Mouse (Mus musculus): Measurements from ENCODE around the gene Snx15. TPM values are rescaled to one million over a fixed set of nuclear protein-coding genes. Genes with fewer than 3 reads are reported as not detected.
"Not testable (repeated sequence)": the region's sequence is repeated elsewhere in the genome, so short reads cannot be mapped to it uniquely, and the experiment has no call there.

Snx15 gene
- 18.2 and 19.5 TPM in 2 replicates for total RNA-seq (2015)
- 13.8 and 14.2 TPM in 2 replicates for total RNA-seq (2017)

DNA sequence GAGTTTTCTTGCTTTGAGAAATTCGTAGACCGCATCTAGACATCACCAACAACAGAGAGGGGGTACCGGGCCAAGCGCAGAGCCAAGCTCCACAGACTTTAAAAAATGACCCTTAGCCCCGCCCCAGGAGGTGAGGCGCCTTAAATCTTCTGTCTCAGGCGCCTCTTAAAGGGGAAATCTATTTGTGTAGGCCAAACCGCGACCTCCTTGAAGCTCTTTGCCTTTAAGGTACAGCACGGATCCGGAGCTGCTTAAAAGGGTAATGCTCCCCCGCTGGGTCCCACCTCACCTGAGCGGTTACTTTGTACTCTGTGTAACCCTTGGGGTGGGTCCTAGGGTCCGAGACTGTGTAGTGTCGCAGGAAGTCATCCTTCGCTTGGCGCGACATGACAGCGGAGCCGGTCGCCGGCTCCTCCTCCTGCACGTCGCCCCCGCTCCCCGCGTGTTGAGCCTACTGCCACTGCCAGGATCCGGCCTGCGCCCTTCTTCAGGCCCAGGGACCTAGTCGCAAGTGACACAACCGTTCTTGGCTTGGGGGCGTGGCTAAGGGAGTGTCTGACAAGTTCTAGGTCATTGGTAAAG lies at the start of gene Snx15:
Gene Snx15 (minus strand): TSS at position 545 of the 582 bp plus-strand sequence.
- ATAC-seq (replicated peaks; ENCODE audit: poor library complexity): peak; percentile 91

DNA sequence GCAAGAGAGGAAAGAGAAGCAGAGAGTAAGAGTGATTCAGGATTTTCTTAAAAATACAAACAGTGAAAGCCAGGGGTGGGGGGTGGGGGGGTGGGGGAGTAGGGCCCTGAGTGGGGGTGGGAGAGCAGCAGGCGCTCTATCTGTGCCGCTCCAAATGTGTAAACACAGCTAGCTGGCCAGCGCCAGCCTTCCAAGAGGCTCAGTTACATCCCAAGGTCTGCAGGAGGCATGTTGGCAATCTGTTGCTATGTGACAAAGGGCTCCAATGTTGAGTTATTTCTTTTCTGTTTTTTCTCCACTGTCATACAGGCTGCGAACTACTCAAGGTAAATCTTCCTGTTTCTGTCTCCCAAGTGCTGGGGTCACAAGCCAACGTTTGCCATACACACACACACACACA lies 46.7 kb upstream of the Snx15 start:
- ATAC-seq (replicated peaks; ENCODE audit: poor library complexity): no peak

DNA sequence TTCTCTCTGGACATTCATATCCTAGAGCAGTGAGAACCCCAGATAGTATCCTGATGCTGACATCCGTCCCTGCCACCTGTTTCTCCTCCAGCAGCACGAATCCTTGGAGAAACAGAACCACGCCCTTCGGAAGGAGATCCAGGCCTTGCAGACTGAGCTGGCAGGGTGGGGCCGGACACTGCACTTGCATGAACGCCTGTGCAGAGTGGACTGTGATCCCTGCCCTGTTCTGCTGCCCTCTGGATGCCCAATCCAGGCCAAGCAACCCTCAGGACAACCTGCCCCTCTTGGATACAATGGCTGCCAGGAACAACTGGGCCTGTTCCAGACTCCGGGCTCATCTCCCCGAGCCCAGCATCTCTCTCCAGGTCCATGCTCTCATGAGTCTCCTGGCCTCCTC lies 43.1 kb upstream of the Snx15 start:
- ATAC-seq (replicated peaks; ENCODE audit: poor library complexity): no peak

DNA sequence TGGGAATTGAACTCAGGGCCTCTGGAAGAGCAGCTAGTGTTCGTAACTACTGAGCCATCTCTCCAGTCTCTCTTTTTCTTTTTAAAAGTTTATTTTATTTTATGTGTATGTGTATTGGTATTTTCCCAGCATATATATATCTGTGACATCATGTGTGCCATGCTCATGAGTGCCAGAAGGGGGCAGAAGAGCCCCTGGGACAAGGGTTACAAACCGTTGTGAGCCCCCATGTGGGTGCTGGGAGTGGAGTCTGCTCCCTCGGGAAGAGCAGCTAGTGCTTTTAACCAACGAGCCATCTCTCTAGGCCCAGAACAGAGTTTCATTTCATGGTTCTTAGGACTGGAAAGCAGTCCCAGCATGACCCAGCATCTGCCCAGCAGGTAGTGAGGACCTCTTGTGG lies 38.6 kb upstream of the Snx15 start:
- no peak for ATAC-seq (replicated peaks; ENCODE audit: poor library complexity)

DNA sequence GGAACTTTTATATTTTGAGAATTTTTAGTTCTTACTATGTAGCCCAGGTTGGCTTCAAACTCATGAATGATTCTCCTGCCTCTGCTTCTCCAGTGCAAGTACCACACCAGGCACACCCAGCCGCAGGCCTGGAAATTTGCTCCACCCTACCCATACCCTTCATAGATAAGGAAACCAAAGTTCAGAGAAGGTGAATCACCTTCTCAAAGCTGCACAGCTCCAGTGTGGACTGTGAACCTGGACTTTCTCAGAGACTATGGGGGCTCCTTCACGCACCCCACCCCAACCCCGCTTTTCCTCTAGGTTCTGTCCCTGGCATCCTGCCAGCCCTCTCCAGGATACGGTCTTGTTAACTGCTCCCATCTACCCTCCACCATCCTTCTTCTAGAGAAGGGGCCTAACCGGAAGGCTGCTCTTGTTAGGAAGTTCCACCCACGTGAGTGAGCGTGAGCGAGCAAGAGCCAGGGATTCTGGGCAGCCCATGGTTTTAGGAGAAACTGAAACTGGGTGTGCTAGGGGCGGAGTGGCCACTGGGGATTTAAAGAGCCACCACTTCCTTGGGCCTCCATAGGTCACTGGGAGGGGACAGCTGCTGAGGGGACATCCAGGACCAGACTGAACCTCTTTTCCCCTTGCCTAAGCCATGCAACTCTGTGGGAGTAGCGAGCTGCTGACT lies 35.9 kb upstream of the Snx15 start:
- ATAC-seq (replicated peaks; ENCODE audit: poor library complexity): peak; percentile 23; the same call in 1 of the 2 replicates

DNA sequence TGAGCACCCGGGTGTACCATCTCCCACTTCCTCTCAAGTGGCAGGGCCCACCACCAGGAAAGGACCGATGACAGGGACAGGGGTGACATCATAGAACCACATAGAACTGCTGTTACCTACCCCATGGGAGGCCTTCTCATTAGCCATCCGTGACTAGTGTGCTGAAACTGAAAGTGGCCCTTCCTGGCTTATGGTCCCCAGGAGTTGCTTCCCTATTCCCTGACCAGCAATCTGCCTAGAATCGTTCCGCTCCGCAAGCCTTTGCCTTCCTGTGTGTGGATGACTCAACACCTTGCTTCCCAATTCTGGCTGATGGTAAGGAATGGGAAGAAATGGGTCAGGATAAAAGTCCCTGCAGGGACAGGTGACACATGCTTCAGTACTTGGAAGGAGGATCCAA lies 29.1 kb upstream of the Snx15 start:
- peak; percentile 85 for ATAC-seq (replicated peaks; ENCODE audit: poor library complexity)

DNA sequence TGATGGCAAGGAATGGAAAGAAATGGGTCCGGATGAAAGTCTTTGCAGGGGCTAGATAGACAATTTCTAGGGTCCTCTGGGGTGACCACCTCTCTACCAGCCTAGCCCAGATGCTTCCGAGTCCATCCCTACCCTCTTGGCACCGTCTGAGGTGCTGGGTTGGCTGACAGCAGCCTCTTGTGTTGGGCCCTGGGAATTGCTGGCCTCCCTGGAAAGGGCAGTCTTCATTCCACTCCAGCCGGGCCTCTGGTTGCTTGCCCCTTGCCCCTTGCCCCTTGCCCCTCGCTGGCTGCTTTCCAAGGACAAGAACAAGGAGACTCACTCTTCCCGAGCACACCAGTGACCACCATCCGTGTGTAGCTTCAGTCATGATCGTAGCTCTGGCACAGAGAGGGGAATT lies 28.3 kb upstream of the Snx15 start:
- no peak for ATAC-seq (replicated peaks; ENCODE audit: poor library complexity)

DNA sequence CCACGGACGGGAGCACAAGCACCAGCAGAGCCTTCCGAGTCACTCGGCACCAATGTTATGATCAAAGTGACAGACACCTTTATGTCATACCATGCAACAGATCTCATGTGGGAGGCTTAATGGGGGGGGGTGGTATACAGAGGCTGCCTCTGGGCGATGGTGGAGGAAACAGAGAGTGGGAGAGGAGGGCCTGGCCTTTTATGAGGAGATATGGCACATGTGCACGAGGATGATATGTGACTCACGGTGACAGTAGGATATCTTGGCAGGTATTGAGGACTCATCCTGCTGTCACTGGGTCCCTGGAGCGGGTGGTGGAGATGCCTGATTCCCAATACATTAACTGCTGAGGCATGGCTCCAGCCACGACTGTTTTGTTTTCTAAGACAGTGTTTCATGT lies 27.1 kb upstream of the Snx15 start:
- no peak for ATAC-seq (replicated peaks; ENCODE audit: poor library complexity)

DNA sequence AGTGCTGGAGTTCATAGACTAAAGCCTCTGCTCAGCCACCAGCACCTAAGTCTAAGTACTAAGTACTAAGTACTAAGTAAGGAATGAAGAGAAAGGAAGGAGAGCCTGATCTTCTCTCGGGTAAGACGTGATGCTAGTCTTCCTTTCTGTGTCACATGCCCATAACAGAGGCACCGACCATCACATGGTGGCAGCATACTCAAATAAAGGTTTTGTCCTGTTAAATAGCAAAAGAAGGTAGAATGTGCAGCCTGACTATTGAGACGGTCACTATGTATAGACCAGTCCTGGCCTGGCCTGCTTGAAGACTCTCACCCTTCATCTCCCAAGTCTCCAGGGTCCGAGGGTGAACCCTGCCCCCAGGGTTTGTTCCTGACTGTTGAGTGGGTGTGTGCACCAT lies 16.7 kb upstream of the Snx15 start:
- ATAC-seq (replicated peaks; ENCODE audit: poor library complexity): no peak

DNA sequence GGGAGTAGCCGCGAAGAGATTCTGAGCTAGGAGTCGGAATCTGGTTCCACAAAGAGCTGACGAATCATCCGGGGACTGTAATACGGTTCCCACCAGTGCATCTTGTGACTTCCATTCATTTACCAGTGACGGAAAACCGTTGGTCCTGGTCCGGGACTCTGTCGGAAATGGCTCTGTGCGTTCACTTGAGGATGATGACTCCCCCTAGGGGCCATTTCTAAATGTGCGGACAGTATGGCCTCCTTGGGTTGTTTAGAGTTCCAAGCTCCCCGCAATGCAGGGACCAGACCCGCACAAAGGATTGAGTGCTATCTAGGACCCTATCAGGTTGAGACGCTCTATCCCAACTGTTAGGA lies 13.3 kb upstream of the Snx15 start, which contains the start of gene Arl2:
Gene Arl2 (minus strand): TSS at position 155 of the 356 bp plus-strand sequence.
- peak; percentile 78 for ATAC-seq (replicated peaks; ENCODE audit: poor library complexity)

DNA sequence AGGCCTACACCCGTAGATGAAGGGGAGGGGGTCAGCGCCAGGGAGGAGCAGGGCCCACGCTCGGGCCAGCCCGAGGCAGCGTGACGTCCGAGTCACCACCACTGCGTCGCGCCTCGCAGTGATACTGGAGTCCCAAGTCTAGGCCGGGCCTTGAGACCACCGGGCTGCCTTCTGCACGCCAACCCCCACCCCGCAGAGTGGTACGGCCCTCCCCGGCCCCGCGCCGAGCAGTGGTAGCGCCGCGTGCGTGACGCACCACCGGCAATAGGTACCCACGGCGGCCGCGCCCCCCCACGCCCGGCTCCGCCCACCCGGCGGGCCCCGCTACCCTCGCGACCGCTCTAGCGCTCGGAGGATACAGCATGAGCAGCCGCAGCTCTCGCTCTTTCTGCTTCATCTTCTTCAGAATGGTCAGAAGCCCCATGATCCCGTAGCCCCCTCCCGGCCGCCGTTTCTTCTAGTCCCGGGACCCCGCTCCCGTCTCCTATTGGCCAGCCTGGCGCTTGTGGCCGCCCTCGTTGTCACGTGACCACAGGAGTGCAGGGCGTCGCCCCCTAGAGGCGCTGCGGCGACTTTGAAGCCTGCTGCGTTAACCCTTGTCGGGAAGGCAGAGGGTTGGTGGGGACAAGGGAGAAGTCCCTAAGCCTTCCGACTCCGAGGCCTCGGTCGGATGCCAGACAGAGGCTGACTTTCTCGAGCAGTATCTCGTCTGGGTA lies 12.7 kb upstream of the Snx15 start, which contains the start of gene Batf2:
Gene Batf2 (plus strand): TSS at position 306 of the 716 bp plus-strand sequence.
- peak; percentile 85 for ATAC-seq (replicated peaks; ENCODE audit: poor library complexity)

DNA sequence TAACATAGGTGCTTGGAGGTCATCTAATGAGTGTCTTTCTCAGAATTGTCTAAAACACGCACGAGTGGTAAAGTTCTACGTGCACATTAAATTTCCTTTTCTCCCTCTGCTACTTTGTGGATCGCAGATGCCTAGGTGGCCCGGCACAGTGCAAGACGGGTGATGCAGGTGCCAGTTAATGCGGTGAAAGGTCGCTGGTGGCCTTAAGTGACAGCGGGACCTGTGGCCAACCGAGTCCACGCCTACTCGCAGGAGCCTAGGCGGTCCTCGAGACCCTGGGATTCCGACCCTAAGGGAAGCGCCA lies 12.2 kb upstream of the Snx15 start:
- ATAC-seq (replicated peaks; ENCODE audit: poor library complexity): no peak; the same call in 1 of the 2 replicates

DNA sequence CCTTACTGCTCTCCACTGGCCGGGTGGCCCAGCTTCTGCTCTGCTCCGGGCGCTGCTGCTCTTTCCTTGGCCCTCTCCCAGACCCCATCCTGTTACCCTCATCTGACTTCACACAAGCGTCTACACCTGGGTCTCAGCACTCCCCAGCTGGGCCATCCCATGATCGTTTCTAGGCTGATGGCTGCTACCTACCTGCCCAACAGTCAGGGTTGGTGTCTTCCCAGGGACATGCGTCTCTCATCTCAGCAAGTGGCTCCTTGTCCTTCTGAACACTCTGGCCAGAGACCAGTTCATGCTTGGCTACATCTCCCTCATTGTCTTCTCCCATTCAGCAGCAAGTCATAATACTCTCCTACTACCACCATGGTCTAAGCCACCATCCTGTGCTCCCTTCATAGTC lies 11.6 kb upstream of the Snx15 start:
- ATAC-seq (replicated peaks; ENCODE audit: poor library complexity): no peak

DNA sequence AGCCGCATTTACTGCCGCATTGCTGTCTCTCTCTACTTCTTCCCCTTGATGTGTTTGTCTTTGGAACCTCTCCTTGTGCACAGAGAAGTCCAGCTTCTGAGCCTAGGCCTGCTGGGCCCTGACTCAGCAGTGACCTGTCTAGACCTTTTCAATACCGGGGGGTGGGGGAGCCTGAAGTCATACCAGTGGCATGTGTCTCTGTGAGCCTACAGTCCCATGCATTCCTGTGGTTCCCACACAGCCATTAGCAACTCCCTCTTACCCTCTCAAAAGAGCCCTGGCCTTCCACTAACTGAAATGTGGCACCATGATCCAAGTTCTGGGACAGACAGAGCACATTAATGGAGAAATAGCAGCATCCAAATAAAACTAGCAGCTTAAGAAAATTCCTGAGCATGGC lies 8.3 kb upstream of the Snx15 start:
- no peak for ATAC-seq (replicated peaks; ENCODE audit: poor library complexity)

DNA sequence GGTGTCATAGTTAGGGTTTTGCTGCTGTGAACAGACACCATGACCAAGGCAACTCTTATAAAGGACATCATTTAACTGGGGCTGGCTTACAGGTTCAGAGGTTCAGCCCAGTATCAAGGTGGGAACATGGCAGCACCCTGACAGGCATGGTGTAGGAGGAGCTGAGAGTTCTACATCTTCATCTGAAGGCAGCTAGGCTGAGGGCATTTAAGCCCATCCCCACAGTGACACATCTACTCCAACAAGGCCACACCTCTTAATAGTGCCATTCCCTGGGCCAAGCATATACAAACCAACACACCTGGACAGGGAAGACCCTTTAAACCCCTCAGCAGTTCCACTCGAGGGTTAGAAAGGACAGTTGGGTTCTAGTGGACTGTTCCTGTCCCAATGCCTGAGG lies 5.1 kb upstream of the Snx15 start:
- ATAC-seq (replicated peaks; ENCODE audit: poor library complexity): not testable (repeated sequence)

DNA sequence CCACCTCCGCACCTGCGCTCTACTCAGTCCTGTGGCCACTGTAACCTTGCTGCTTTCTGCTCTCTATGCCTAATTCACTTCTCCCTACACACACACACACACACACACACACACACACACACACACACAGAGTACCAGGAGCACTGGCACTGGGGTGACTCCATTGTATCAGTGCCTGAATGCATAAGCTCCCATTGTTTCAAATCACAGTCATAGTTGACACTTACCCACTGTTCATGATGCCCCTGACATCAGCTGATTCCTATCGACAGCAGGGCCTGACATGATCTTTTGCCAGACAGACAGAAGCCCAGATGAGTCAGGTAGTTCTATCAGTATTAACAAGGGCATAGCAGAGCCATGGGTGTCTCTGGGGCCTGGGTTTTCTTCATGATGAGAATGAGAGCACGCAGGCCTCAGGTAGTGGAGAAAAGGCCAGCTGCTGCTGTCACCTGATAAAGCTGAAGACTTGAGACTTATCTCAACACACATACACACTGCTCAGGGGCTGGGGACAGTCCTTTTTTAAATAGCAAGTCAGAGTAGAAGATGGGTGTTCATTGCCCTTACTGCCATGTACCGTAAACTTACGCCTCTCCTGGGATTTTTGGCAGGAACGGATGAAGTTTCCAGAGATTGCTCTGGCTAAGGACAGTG lies 4.2 kb upstream of the Snx15 start:
- ATAC-seq (replicated peaks; ENCODE audit: poor library complexity): peak; percentile 47

DNA sequence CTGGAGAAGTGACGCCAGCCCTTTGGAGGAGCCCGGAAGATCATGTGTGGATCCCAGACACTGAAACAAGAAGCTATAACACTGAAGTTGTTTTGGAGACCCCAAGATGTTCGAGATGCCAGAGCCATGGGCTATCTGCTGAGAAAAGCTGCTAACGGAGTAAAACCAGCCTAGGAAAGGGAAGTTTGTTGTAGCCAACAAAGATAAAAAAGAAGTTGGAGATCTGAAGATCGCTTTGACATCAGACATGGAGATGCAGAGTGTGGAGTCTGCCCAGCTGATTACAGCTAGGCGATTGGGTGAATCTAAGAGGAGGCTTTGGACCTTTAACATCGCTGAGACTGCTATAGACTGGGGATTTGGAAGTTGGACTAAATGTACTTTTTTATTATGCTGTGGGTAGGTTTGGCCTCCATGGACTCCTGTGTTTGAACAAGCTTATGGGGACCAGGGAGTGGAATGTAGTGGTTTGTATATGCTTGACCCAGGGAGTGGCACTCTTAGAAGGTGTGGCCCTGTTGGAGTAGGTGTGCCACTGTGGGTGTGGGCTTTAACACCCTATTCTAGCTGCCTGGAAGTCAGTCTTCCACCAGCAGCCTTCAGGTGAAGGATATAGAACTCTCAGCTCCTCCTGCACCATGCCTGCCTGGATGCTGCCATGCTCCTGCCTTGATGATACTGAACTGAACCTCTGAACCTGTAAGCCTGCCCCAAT lies 2.5 kb upstream of the Snx15 start:
- not testable (repeated sequence) for ATAC-seq (replicated peaks; ENCODE audit: poor library complexity)

DNA sequence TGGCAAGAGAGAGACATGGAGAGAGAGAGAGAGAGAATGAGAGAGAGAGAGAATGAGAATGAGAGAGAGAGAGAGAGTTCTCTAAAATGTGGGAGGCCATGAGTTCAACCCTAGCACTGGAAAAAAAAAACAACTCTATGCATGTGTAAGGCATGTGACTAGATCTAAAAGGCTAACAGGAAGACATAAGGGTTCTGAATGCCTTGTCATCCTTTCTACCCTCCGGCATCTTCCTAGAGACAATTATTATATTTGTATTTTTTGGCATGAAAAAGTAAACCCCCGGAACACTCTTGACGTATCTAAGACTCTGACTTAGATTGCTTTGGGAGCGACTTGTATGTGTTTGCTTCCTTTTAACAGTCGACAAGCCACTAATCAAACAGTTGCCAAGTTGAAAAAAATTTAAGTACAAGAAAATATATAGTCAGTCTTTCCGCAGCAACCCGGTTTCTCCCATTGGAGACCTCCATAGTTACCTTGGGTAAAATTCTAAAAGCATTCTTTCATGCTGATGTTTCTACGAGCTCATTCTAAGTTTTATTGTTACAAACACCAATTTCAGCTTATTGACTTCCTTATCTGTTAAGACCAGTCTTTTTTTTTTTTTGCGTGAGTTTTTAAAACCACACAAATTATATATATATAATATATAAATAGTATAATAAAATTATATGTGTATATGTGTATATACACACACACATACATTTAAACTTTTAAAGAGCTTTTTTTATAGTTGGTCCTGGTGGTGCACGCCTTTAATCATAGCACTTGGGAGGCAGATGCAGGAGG lies 1.1 kb downstream of the Snx15 start:
- no peak for ATAC-seq (replicated peaks; ENCODE audit: poor library complexity)

DNA sequence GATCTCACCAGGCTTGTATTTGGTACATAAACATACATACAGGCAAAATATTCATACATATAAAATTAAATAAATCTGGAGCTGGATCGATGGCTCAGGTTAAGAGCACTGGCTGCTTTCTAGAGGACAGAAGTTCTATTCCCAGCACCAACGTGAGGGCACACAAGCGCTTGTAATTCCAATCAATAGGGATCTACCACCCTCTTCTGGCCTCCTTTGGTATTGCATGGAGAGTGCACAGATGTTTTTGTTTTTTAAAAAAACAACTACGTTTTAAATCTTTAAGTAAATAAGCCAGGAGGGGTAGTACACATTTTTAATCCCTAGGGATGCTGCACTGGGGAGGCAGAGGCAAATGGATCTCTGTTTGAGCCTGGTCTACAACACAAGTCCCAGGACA lies 1.8 kb downstream of the Snx15 start:
- peak; percentile 48 for ATAC-seq (replicated peaks; ENCODE audit: poor library complexity)

DNA sequence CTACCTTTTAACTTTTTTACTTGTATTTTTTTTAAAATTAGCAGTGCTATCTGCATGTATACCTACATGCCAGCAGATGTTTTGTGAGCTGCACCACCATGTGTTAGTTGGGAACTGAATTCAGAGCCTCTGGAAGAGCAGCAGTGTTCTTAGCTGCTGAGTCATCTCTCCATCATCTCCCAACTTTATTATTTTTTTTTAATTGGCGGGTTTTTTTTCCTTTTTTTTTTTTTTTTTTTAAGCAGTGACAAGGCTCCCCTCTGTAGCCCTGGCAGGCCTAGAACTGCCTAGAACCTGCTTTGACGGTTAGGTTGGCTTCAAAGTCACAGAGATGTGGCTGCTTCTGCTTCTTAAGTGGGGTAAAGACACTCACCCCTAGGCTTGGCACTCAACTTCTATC lies 3.2 kb downstream of the Snx15 start:
- ATAC-seq (replicated peaks; ENCODE audit: poor library complexity): no peak

Measured in megakaryocyte progenitor cell, adult 5-6 weeks (primary cell).